Comparison of ENCODE assay signal across 8 mouse cellular contexts in the genomic region with DNA sequence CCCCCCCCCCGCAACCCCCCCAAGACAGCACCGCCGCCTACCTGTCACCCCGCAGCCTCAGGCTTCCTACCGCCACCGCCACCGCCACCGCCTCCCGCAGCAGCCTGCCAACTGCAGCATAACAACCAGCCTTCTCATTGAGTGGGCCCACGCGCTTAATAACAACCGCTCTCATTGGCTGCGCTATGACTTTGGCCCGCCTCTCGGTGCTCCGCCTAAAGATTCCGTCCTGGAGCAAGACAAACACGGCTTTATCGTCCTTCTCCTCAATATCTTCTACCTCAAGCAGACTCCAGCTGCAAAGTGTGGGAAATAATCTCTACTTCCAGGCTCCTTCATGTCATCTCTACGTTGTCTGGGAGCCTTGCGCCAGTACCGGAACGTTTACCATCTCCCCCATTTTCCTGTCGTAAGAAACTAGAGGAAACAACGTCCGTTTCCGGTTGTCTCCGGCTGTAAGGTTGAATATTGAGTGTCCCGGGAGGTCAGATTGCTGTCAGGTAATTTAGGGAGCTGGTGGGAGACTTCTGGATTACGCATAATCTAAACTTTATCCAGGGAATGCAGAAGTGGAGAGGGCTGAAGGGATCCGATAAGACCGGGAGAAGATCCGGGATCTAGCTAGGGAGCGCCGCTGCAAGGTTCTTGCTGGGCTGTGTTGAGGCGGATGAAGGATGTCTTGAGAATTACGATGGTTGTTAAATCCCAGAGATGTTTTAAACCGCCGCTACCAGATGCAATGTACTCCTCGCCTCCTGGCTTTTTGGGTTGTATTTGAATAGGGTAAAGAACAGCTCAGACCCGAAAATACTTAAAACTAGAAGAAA. TPM values are rescaled to one million over a fixed set of nuclear protein-coding genes. Genes with fewer than 3 reads are reported as not detected.
A peak's percentile ranks its signal among the peaks of the same experiment; 100 is the strongest.
DNase-seq lines count a peak whose midpoint lies in the region; ATAC-seq and TF ChIP-seq lines count a peak whose summit lies in the region.

A gene (minus strand): TSS at position 153 of the 827 bp plus-strand sequence.
A gene (plus strand): TSS at position 214 of the 827 bp plus-strand sequence.

- peak within 1 kb of the TSS; percentile 80 for H3K4me3 ChIP-seq in hindbrain, embryonic 15.5 days

- 0 out of 2 replicates have a peak, but pooled peaks cover 3% of the 10 kb centered on the region for H3K36me3 ChIP-seq in hindbrain, embryonic 15.5 days

- H3K4me2 ChIP-seq in hindbrain, embryonic 15.5 days, result peak within 1 kb of the TSS; percentile 85

- POLR2A ChIA-PET in Patski (lab: Charles Lee), result interaction anchor here (0.6 kb wide), 1 partner anchor 330 kb away, joined by 7 read pairs; no protein-coding TSS in a partner anchor

- WGBS in hindbrain, embryonic 15.5 days, result under 1% methylated on average over 41 of the region's 41 CpGs

- TF ChIP-seq CTCF in Patski (IDR thresholded peaks at IDR 0.05), result peak; percentile 22

- H3K27ac ChIP-seq in hindbrain, embryonic 15.5 days (replicated peaks), result peak within 1 kb of the TSS; percentile 89

- DNase-seq in Patski (ENCODE audit: low read depth, low spot score), result peak; percentile 75
- DNase-seq in cerebellum, postnatal 14 days, result peak; percentile 92 to 93
- peak; percentile 83 to 86 for DNase-seq in frontal cortex, postnatal 25 days (ENCODE audit: low spot score in 2 of 2)
- peak; percentile 82 for DNase-seq in left cerebral cortex, adult 11 months (ENCODE audit: low spot score)
- DNase-seq in lung, postnatal 4 days, result peak; percentile 90 to 91
- peak; percentile 86 for DNase-seq in retina, postnatal 7 days (ENCODE audit: low read depth, low spot score)
- DNase-seq in urinary bladder, adult 2 months (ENCODE audit: low spot score), result peak; percentile 80

- no peaks in the 10 kb centered on the region for H3K27me3 ChIP-seq in Patski
- no peaks in the 10 kb centered on the region for H3K27me3 ChIP-seq in hindbrain, embryonic 15.5 days

- peak; percentile 83 for ATAC-seq in Patski
- peak; percentile 99 for ATAC-seq in hindbrain, embryonic 15.5 days (ENCODE audit: low FRiP score, low read depth)

- peaks cover 15% of the 10 kb centered on the region for H3K4me1 ChIP-seq in hindbrain, embryonic 15.5 days (replicated peaks)

- H3K9me3 ChIP-seq in hindbrain, embryonic 15.5 days, result no peaks in the 10 kb centered on the region

- in situ Hi-C loops in Patski (cut with MboI; ENCODE audit: low pct_unique_long_range_greater_than_20kb), result no loop called here

- CTCF ChIA-PET in Patski (lab: Charles Lee), result interaction anchor here (1.0 kb wide), 2 partner anchors 17 to 91 kb away, joined by 3 read pairs; no protein-coding TSS in a partner anchor

- H3K9ac ChIP-seq in hindbrain, embryonic 15.5 days, result peak within 1 kb of the TSS; percentile 93

RNA-seq across cellular contexts. Expression of the first gene that starts in this region (rescaled TPM):
- polyA plus RNA-seq in Patski (2021), result 7.0 TPM
- 12.9 and 14.5 TPM in 2 replicates for polyA plus RNA-seq in hindbrain, embryonic 15.5 days (2015; fragmentation: Nextera tagmentation; extraction: Ambion mirVana)
- 5.3 and 5.7 TPM in 2 replicates for polyA plus RNA-seq in urinary bladder, adult 2 months (2012; rRNA removed)

RNA-seq across cellular contexts. Expression of the second gene that starts in this region (rescaled TPM):
- polyA plus RNA-seq in Patski (2021), result 159 TPM
- polyA plus RNA-seq in hindbrain, embryonic 15.5 days (2015; fragmentation: Nextera tagmentation; extraction: Ambion mirVana), result 174 and 195 TPM in 2 replicates
- polyA plus RNA-seq in urinary bladder, adult 2 months (2012; rRNA removed), result 176 and 214 TPM in 2 replicates

Comparison
In these comparisons a context has a peak if more than half of its experiments do, and no peak if none do; other contexts are left out.
1. Peak in every context shown above with its lines: DNase-seq, ATAC-seq, H3K4me3 ChIP-seq and H3K27ac ChIP-seq.